Mouse (Mus musculus) liver, embryonic 14.5 days (tissue): ENCODE measurements around the gene Smarca4.

Experiments
- CTCF ChIP-seq: IDR thresholded peaks from 2 replicates; pipeline ENCODE4 v1.5.1; 2016; ENCODE audit warnings: antibody characterized with exemption, low read depth, control low read depth
- EP300 ChIP-seq: IDR thresholded peaks from 2 replicates; pipeline ENCODE4 v1.6.1; 2016; ENCODE audit warnings: antibody characterized with exemption, low read depth

DNA sequence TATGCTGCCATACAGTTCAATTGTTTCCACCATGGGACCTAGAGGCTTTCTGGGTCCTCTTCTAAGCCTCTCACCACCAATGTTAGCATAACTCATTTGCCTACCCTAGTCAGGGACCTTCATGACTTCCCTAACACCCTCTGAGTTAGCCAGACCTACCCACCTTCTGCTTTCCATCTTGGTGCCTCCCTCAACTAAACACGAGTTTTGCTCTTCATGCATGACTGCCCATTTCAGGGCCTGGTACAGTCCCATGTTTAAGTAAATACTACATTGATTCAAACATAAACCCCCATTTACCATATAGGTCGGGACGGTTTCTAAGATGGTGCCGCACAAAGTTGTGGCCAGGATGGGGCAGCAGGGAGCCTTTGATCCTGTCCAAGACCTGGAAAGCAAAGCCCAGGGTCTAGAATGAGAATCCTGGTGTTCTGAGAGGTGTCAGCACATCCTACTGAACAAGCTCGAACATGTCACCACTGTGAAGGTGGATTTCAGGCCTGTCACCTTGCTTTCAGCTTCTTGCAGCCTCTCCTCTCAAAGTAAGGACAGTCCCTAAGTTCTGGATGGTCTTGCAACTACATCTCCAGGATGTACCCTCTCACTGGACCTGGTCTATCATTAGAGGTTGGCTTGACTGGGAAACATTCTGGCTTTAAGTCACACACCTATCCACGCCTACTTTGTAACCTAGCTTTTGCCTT is 24.7 kb upstream of the Smarca4 start:
- TF ChIP-seq CTCF = no peak
- TF ChIP-seq EP300 = no peak
